Mouse (Mus musculus) liver, embryonic 14.5 days (tissue): ENCODE data around the gene Grk1. TPM values are rescaled to one million over a fixed set of nuclear protein-coding genes. Genes with fewer than 3 reads are reported as not detected.

Source experiments
- ATAC-seq: fragments of 200-750 bp; cut with Nextera tagmentation; 2 replicates; pipeline ENCODE4 v1.8.0; 2017; ENCODE audit warnings: moderate number of reproducible peaks, mild to moderate bottlenecking, moderate library complexity; ENCODE audit not compliant: insufficient read depth
- DNase-seq, 3 experiments: peaks; one replicate each; pipeline ENCODE4 v3.0.0-alpha.2; 2012 to 2013; ENCODE audit warnings: low read depth in 3 of 3, low spot score in 3 of 3
- H3K27ac ChIP-seq: fragments of 300-500 bp; sonication (generic); 2 replicates; pipeline ENCODE4 v1.5.1; 2014; ENCODE audit warnings: moderate library complexity, mild to moderate bottlenecking, control low read depth, inconsistent platforms
- H3K27me3 ChIP-seq: fragments of 300-500 bp; sonication (generic); 2 replicates; pipeline ENCODE4 v1.6.1; 2014; ENCODE audit warnings: mild to moderate bottlenecking, low read length, moderate library complexity; ENCODE audit not compliant: control insufficient read depth, insufficient read depth
- H3K36me3 ChIP-seq: fragments of 300-500 bp; sonication (generic); replicated peaks from 2 replicates; pipeline ENCODE4 v1.6.1; 2014; ENCODE audit warnings: low read depth; ENCODE audit not compliant: control insufficient read depth, insufficient read depth
- H3K4me1 ChIP-seq, 2 experiments: fragments of 200-500 bp in 1 of 2; fragments of 300-500 bp in 1 of 2; sonication (generic) in 1 of 2; replicated peaks; 2 replicates each; pipeline ENCODE4 v1.6.1; 2012 to 2014; ENCODE audit warnings: antibody characterized with exemption in 1 of 2, inconsistent platforms in 1 of 2, low read length in 1 of 2; ENCODE audit not compliant: control insufficient read depth in 2 of 2, insufficient read depth in 2 of 2
- H3K4me2 ChIP-seq: fragments of 300-500 bp; sonication (generic); 2 replicates; pipeline ENCODE4 v1.6.1; 2014; ENCODE audit warnings: low read depth, mild to moderate bottlenecking, control low read depth, moderate library complexity
- H3K4me3 ChIP-seq, 2 experiments: fragments of 200-500 bp in 1 of 2; fragments of 300-500 bp in 1 of 2; sonication (generic) in 1 of 2; 2 replicates each; pipeline ENCODE4 v1.5.1; 2012 to 2014; ENCODE audit warnings: low read depth in 2 of 2, low read length in 2 of 2, mild to moderate bottlenecking in 2 of 2, control low read depth in 1 of 2, inconsistent platforms in 1 of 2, moderate library complexity in 1 of 2; ENCODE audit not compliant: insufficient read depth in 1 of 2
- H3K9ac ChIP-seq: fragments of 300-500 bp; sonication (generic); replicated peaks from 2 replicates; pipeline ENCODE4 v1.6.1; 2014; ENCODE audit warnings: mild to moderate bottlenecking, control low read depth, moderate library complexity
- H3K9me3 ChIP-seq: fragments of 300-500 bp; sonication (generic); 2 replicates; pipeline ENCODE4 v1.6.1; 2016; ENCODE audit warnings: low read length, mixed read lengths; ENCODE audit not compliant: control insufficient read depth
- CTCF ChIP-seq: IDR thresholded peaks from 2 replicates; pipeline ENCODE4 v1.5.1; 2016; ENCODE audit warnings: antibody characterized with exemption, low read depth, control low read depth
- EP300 ChIP-seq: IDR thresholded peaks from 2 replicates; pipeline ENCODE4 v1.6.1; 2016; ENCODE audit warnings: antibody characterized with exemption, low read depth
- WGBS: fragments of 180-500 bp; shearing (Covaris S2); extraction: QIAGEN DNeasy Blood & Tissue Kit; methylation state at CpG from one replicate; pipeline ENCODE4 v1.1.7; 2014; ENCODE audit not compliant: insufficient replicate concordance; 5-methylcytosine and 5-hydroxymethylcytosine counted together
- polyA plus RNA-seq, 2 experiments: library from polyadenylated mRNA; depleted of rRNA in 1 of 2; stranded (reverse) in 1 of 2; unstranded in 1 of 2; fragments of >200 nt; fragmentation: Nextera tagmentation in 1 of 2; extraction: Ambion mirVana in 1 of 2; gene quantifications; 2 replicates each; pipeline versions ENCODE4 v1.2.1 to v1.2.3; 2012 to 2014

Grk1 gene
- polyA plus RNA-seq, 2 experiments, result 0.01 to 0.04 TPM

GRCm38 (mm10) chr8:13419111-13419639 is 14.3 kb downstream of the Grk1 start:
- Histone ChIP-seq H3K4me3 (no peak overlapping the region), H3K36me3 (no peaks in the 10 kb centered on the region), H3K27ac (no peak overlapping the region), H3K27me3 (no peaks in the 10 kb centered on the region), H3K9ac (no peak overlapping the region), H3K4me1 (no peaks in the 10 kb centered on the region), H3K9me3 (no peaks in the 10 kb centered on the region), H3K4me2 (no peak overlapping the region)
- ATAC-seq (no peak), DNase-seq (no peak)
- whole genome bisulfite sequencing, result 40% methylated on average over 2 of the region's 2 CpGs
- TF ChIP-seq CTCF (no peak), EP300 (no peak)

- WGBS, result 76% methylated on average over 6 of the region's 6 CpGs
- Histone ChIP-seq H3K4me1 (no peaks in the 10 kb centered on the region), H3K27me3 (no peaks in the 10 kb centered on the region), H3K27ac (no peak overlapping the region), H3K4me3 (no peak overlapping the region), H3K9ac (no peak overlapping the region), H3K4me2 (no peak overlapping the region), H3K9me3 (no peaks in the 10 kb centered on the region), H3K36me3 (no peaks in the 10 kb centered on the region)
- ATAC-seq (no peak), DNase-seq (no peak)
- TF ChIP-seq CTCF (no peak), EP300 (no peak)
These were observed 16.1 kb downstream of the Grk1 start for GRCm38 (mm10) chr8:13420970-13421369.

- no peak overlapping the region for H3K9ac ChIP-seq
- H3K27ac ChIP-seq, result no peak overlapping the region
- no peaks in the 10 kb centered on the region for H3K4me1 ChIP-seq
- TF ChIP-seq CTCF (no peak), EP300 (no peak)
- H3K36me3 ChIP-seq, result no peaks in the 10 kb centered on the region
- H3K4me3 ChIP-seq, result no peak overlapping the region
- ATAC-seq, result no peak
- 9% methylated on average over 6 of the region's 6 CpGs for WGBS
- no peaks in the 10 kb centered on the region for H3K9me3 ChIP-seq
- no peak overlapping the region for H3K4me2 ChIP-seq
- no peak for DNase-seq
- no peaks in the 10 kb centered on the region for H3K27me3 ChIP-seq
These were observed 22.5 kb downstream of the Grk1 start for GRCm38 (mm10) chr8:13427351-13427750.

- DNase-seq (no peak), ATAC-seq (no peak)
- Histone ChIP-seq H3K4me1 (no peaks in the 10 kb centered on the region), H3K9ac (no peak overlapping the region), H3K4me2 (no peak overlapping the region), H3K9me3 (no peaks in the 10 kb centered on the region), H3K4me3 (no peak overlapping the region), H3K27ac (no peak overlapping the region), H3K27me3 (no peaks in the 10 kb centered on the region), H3K36me3 (no peaks in the 10 kb centered on the region)
- 57% methylated on average over 9 of the region's 9 CpGs for WGBS
- TF ChIP-seq CTCF (no peak), EP300 (no peak)
These were observed 23.3 kb downstream of the Grk1 start for GRCm38 (mm10) chr8:13428156-13428555.

- Histone ChIP-seq H3K4me3 (no peak overlapping the region), H3K9ac (no peak overlapping the region), H3K36me3 (no peaks in the 10 kb centered on the region), H3K4me1 (no peaks in the 10 kb centered on the region), H3K27me3 (peaks cover 6% of the 10 kb centered on the region), H3K27ac (no peak overlapping the region), H3K9me3 (no peaks in the 10 kb centered on the region), H3K4me2 (no peak overlapping the region)
- ATAC-seq (no peak), DNase-seq (no peak)
- 71% methylated on average over 7 of the region's 7 CpGs for WGBS
- no peak for TF ChIP-seq CTCF
- TF ChIP-seq EP300, result no peak
These were observed 25.5 kb downstream of the Grk1 start for GRCm38 (mm10) chr8:13430412-13430811.

- Histone ChIP-seq H3K36me3 (no peaks in the 10 kb centered on the region), H3K9me3 (no peaks in the 10 kb centered on the region), H3K9ac (no peak overlapping the region), H3K27ac (no peak overlapping the region), H3K27me3 (peaks cover 9% of the 10 kb centered on the region), H3K4me3 (no peak overlapping the region), H3K4me2 (no peak overlapping the region), H3K4me1 (no peaks in the 10 kb centered on the region)
- no peak for DNase-seq
- no peak for ATAC-seq
- TF ChIP-seq CTCF (no peak), EP300 (no peak)
These were observed 26.0 kb downstream of the Grk1 start for GRCm38 (mm10) chr8:13430866-13431265.
